In the genomic region with DNA sequence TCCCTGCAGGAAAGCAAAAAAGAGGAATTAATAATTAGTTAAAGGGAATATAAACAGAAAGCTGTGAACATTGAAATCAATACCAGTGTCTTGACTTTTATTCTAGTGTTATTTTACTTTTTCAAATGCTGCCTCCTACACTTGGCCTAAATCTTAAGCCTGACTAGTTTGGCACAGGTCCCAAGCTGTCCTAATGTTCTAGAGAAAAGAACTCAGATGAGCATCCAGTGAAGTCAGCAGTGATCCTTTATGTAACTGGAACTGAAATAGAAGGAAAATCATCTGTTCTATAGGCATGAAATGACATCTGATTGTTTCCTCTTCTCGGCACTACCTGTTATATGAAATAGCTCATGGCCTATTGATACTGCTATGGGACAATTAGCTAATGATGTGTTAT, we compare ENCODE assay signal across 20 mouse cellular contexts.
A peak's percentile ranks its signal among the peaks of the same experiment; 100 is the strongest.
DNase-seq lines count a peak whose midpoint lies in the region; ATAC-seq lines count a peak whose summit lies in the region.
"Had no signal": no experiment of that assay in that cellular context is flagged by ENCODE, and none has a peak within 500 bp of the region (broad histone marks: within the 10 kb centered on the region; RNA-seq: fewer than 3 reads in every experiment).

No protein-coding gene starts in this region.

- intact Hi-C loops in left cerebral cortex, postnatal 14 days (cut with DNase I): no loop called here

- ATAC-seq in activated CD4-positive, CD25-positive, alpha-beta regulatory T cell, adult 4 months: no peak
- ATAC-seq: forebrain, embryonic 13.5 days; hindbrain, embryonic 16.5 days; intestine, embryonic 15.5 days had no signal

- DNase-seq in kidney, postnatal 14 days: peak; percentile 0
- no peak for DNase-seq in kidney, postnatal 25 days
- peak; percentile 7 to 12 for DNase-seq in right cerebral cortex, adult 2 months (ENCODE audit: low spot score in 2 of 2)
- no peak for DNase-seq in right cerebral cortex, postnatal 10 days (ENCODE audit: low spot score in 2 of 2)
- DNase-seq in left cerebral cortex, postnatal 14 days (ENCODE audit: low spot score in 2 of 2): peak; percentile 8 to 25
- no peak for DNase-seq in adrenal gland, adult 8-10 months
- DNase-seq: adrenal gland, postnatal 25 days; gastrocnemius, postnatal 14 days; heart, adult 11 months; heart, postnatal 10 days; kidney, adult 8-10 months; kidney, postnatal 10 days; lung, embryonic 14.5 days; midbrain, embryonic 14.5 days; retina, postnatal 1 day; thymus, postnatal 25 days had no signal

Comparison
In these comparisons a context has a peak if more than half of its experiments do, and no peak if none do; other contexts are left out.
1. DNase-seq: peak in kidney, postnatal 14 days (single experiment), right cerebral cortex, adult 2 months (2 of 2) and left cerebral cortex, postnatal 14 days (2 of 2); none in kidney, postnatal 25 days (0 of 2), right cerebral cortex, postnatal 10 days (0 of 2) and adrenal gland, adult 8-10 months (single experiment).